ENCODE assay signal across 25 mouse cellular contexts in genomic region chr11:72695025-72695424, GRCm38 (mm10). TPM values are rescaled to one million over a fixed set of nuclear protein-coding genes. Genes with fewer than 3 reads are reported as not detected.
DNase-seq lines count a peak whose midpoint lies in the region; ATAC-seq and TF ChIP-seq lines count a peak whose summit lies in the region.
"Had no signal": no experiment of that assay in that cellular context is flagged by ENCODE, and none has a peak within 500 bp of the region (broad histone marks: within the 10 kb centered on the region; RNA-seq: fewer than 3 reads in every experiment).

No protein-coding gene starts in this region.

- no peak overlapping the region for H3K9ac ChIP-seq in liver, embryonic 15.5 days
- H3K9ac ChIP-seq in stomach, postnatal 0 days (ENCODE audit: low read length): no peak overlapping the region
- H3K9ac ChIP-seq: embryonic facial prominence, embryonic 13.5 days; hindbrain, embryonic 13.5 days had no signal

- ATAC-seq in erythroblast, adult 5-6 weeks (replicated peaks; ENCODE audit: low FRiP score, poor library complexity, severe bottlenecking): no peak
- ATAC-seq in G1E (ENCODE audit: extremely low read depth, insufficient number of reproducible peaks, low FRiP score, poor library complexity, severe bottlenecking): peak; percentile 71
- peak; percentile 25; the same call in 1 of the 2 replicates for ATAC-seq in liver, embryonic 15.5 days (ENCODE audit: insufficient read depth)
- ATAC-seq in stomach, postnatal 0 days (ENCODE audit: low FRiP score, low TSS enrichment): peak; percentile 38; the same call in 1 of the 2 replicates
- ATAC-seq in granulocyte monocyte progenitor cell, adult 5-6 weeks (replicated peaks; ENCODE audit: poor library complexity, severe bottlenecking): no peak
- ATAC-seq: activated CD4-positive, CD25-positive, alpha-beta regulatory T cell, adult 4 months; CD4-positive, CD25-positive, alpha-beta regulatory T cell, adult 4 months; forebrain, embryonic 14.5 days; hindbrain, postnatal 0 days; Patski had no signal

- TF ChIP-seq POLR2A in cerebellum, adult 2 months (IDR thresholded peaks at IDR 0.05; ENCODE audit: borderline replicate concordance, insufficient read depth, low read length): no peak

- TF ChIP-seq CTCF in G1E (IDR thresholded peaks at IDR 0.05; ENCODE audit: low read depth, low read length): no peak
- no peak for TF ChIP-seq CTCF in stomach, postnatal 0 days (IDR thresholded peaks at IDR 0.05; ENCODE audit: low read depth)
- no peak for TF ChIP-seq CTCF in cerebellum, adult 2 months (IDR thresholded peaks at IDR 0.05; ENCODE audit: borderline replicate concordance, insufficient read depth, low read depth, low read length)

- H3K4me2 ChIP-seq in liver, embryonic 15.5 days: peak overlapping the region; percentile 39
- no peak overlapping the region for H3K4me2 ChIP-seq in stomach, postnatal 0 days (replicated peaks; ENCODE audit: low read depth)
- H3K4me2 ChIP-seq: embryonic facial prominence, embryonic 13.5 days; hindbrain, embryonic 13.5 days had no signal

- DNase-seq in G1E (ENCODE audit: low spot score): no peak
- no peak for DNase-seq in stomach, postnatal 0 days (ENCODE audit: low spot score)
- DNase-seq in cerebellum, adult 2 months: no peak
- DNase-seq: adrenal gland, postnatal 14 days; B cell, adult 2 months; cerebellum, adult 11-12 months; cerebellum, adult 9-11 months; cerebellum, postnatal 36 days; gastrocnemius, postnatal 36 days; heart, adult 18-20 months; heart, postnatal 10 days; heart, postnatal 4 days had no signal

- no peaks in the 10 kb centered on the region for H3K27me3 ChIP-seq in erythroblast, embryonic 14.5 days (ENCODE audit: control insufficient read depth)
- H3K27me3 ChIP-seq in G1E (ENCODE audit: insufficient read depth, low read length): no peaks in the 10 kb centered on the region
- H3K27me3 ChIP-seq in liver, embryonic 15.5 days: no peaks in the 10 kb centered on the region
- H3K27me3 ChIP-seq in stomach, postnatal 0 days (ENCODE audit: control insufficient read depth, insufficient read depth, low read length): no peaks in the 10 kb centered on the region
- H3K27me3 ChIP-seq in cerebellum, adult 2 months (ENCODE audit: control insufficient read depth, insufficient read depth, low read length): no peaks in the 10 kb centered on the region
- H3K27me3 ChIP-seq: embryonic facial prominence, embryonic 13.5 days; hindbrain, embryonic 13.5 days; Patski had no signal

- 28% methylated on average over 3 of the region's 3 CpGs for WGBS in liver, embryonic 15.5 days (ENCODE audit: insufficient replicate concordance)
- 65% methylated on average over 3 of the region's 3 CpGs for WGBS in stomach, postnatal 0 days
- 90% methylated on average over 3 of the region's 3 CpGs for WGBS in cerebellum, adult 2 months

- H3K36me3 ChIP-seq in erythroblast, embryonic 14.5 days (ENCODE audit: control insufficient read depth): peaks cover 49% of the 10 kb centered on the region
- peaks cover 39% of the 10 kb centered on the region for H3K36me3 ChIP-seq in G1E (replicated peaks)
- H3K36me3 ChIP-seq in liver, embryonic 15.5 days (replicated peaks): peaks cover 7% of the 10 kb centered on the region; the same call in 1 of the 2 replicates
- H3K36me3 ChIP-seq in stomach, postnatal 0 days (ENCODE audit: control insufficient read depth, insufficient read depth, low read length): no peaks in the 10 kb centered on the region
- H3K36me3 ChIP-seq: embryonic facial prominence, embryonic 13.5 days had no signal

- peak overlapping the region; percentile 2 for H3K4me3 ChIP-seq in erythroblast, embryonic 14.5 days (replicated peaks)
- peak overlapping the region; percentile 29; the same call in 1 of the 2 replicates for H3K4me3 ChIP-seq in G1E (ENCODE audit: low read depth, low read length)
- H3K4me3 ChIP-seq in liver, embryonic 15.5 days (replicated peaks): no peak overlapping the region
- no peak overlapping the region for H3K4me3 ChIP-seq in stomach, postnatal 0 days (ENCODE audit: low read depth, low read length)
- H3K4me3 ChIP-seq in cerebellum, adult 2 months (replicated peaks; ENCODE audit: insufficient read depth, low read depth, low read length): no peak overlapping the region
- H3K4me3 ChIP-seq: embryonic facial prominence, embryonic 13.5 days; forebrain, embryonic 10.5 days; heart, embryonic 10.5 days; hindbrain, embryonic 13.5 days had no signal

- H3K9me3 ChIP-seq in erythroblast, embryonic 14.5 days (ENCODE audit: control insufficient read depth, low read length): no peaks in the 10 kb centered on the region
- 0 out of 2 replicates have a peak, but pooled peaks cover 3% of the 10 kb centered on the region for H3K9me3 ChIP-seq in G1E (replicated peaks)
- no peaks in the 10 kb centered on the region for H3K9me3 ChIP-seq in liver, embryonic 15.5 days (replicated peaks)
- no peaks in the 10 kb centered on the region for H3K9me3 ChIP-seq in stomach, postnatal 0 days (ENCODE audit: control insufficient read depth, low read length)
- H3K9me3 ChIP-seq: embryonic facial prominence, embryonic 13.5 days; forebrain, embryonic 10.5 days; heart, embryonic 10.5 days had no signal

- H3K27ac ChIP-seq in liver, embryonic 15.5 days (replicated peaks): 0 out of 2 replicates have a peak overlapping the region, but pooled peaks have one; percentile 12
- no peak overlapping the region for H3K27ac ChIP-seq in stomach, postnatal 0 days (replicated peaks)
- no peak overlapping the region for H3K27ac ChIP-seq in cerebellum, adult 2 months (ENCODE audit: insufficient read depth, low read length)
- H3K27ac ChIP-seq: embryonic facial prominence, embryonic 13.5 days; forebrain, embryonic 10.5 days; heart, embryonic 10.5 days; hindbrain, embryonic 13.5 days; hindbrain, postnatal 0 days had no signal

- TF ChIP-seq EP300 in stomach, postnatal 0 days (optimal IDR thresholded peaks at IDR 0.05): no peak

- peaks cover 66% of the 10 kb centered on the region for H3K4me1 ChIP-seq in erythroblast, embryonic 14.5 days (ENCODE audit: control insufficient read depth)
- peaks cover 73% of the 10 kb centered on the region for H3K4me1 ChIP-seq in G1E (ENCODE audit: insufficient read depth, low read depth, low read length)
- peaks cover 62% of the 10 kb centered on the region for H3K4me1 ChIP-seq in liver, embryonic 15.5 days (replicated peaks)
- H3K4me1 ChIP-seq in stomach, postnatal 0 days (replicated peaks; ENCODE audit: control insufficient read depth, insufficient read depth): peaks cover 5% of the 10 kb centered on the region; the same call in 1 of the 2 replicates
- peaks cover 6% of the 10 kb centered on the region for H3K4me1 ChIP-seq in cerebellum, adult 2 months (ENCODE audit: control insufficient read depth, insufficient read depth, low read length)

RNA-seq across cellular contexts. Expression of gene Ankfy1, which starts 5.2 kb away (rescaled TPM):
- 0.30 and 0.51 TPM in 2 replicates for polyA plus RNA-seq in erythroblast, embryonic 14.5 days (2012)
- 28.0 and 45.5 TPM in 2 replicates for total RNA-seq in erythroblast, adult 5-6 weeks (2015; ENCODE audit: low replicate concordance)
- total RNA-seq in erythroblast, adult 5-6 weeks (2017; ENCODE audit: low replicate concordance): 37.1 and 51.4 TPM in 2 replicates
- total RNA-seq in G1E (2014; fragmentation: Nextera tagmentation): 77.4 and 80.8 TPM in 2 replicates
- total RNA-seq in G1E (2017): 59.1 and 63.6 TPM in 2 replicates
- polyA plus RNA-seq in G1E (2012): 15.4 and 26.5 TPM in 2 replicates
- polyA plus RNA-seq in liver, embryonic 15.5 days (2015; fragmentation: Nextera tagmentation; extraction: Ambion mirVana): 10.6 and 10.9 TPM in 2 replicates
- polyA plus RNA-seq in stomach, postnatal 0 days (2015; fragmentation: Nextera tagmentation; extraction: Ambion mirVana): 7.7 and 8.4 TPM in 2 replicates
- 26.9 and 28.1 TPM in 2 replicates for polyA plus RNA-seq in cerebellum, adult 2 months (2012; rRNA removed)
- total RNA-seq in granulocyte monocyte progenitor cell, adult 5-6 weeks (2014; fragmentation: Nextera tagmentation): 31.9 and 34.3 TPM in 2 replicates
- total RNA-seq in granulocyte monocyte progenitor cell, adult 5-6 weeks (2017): 34.9 and 36.0 TPM in 2 replicates

Comparison
In these comparisons a context has a peak if more than half of its experiments do, and no peak if none do; other contexts are left out.
1. H3K4me3 ChIP-seq: peak in erythroblast, embryonic 14.5 days (single experiment) and G1E (single experiment); none in liver, embryonic 15.5 days (single experiment), stomach, postnatal 0 days (single experiment) and cerebellum, adult 2 months (single experiment).
2. ATAC-seq: peak in G1E (single experiment), liver, embryonic 15.5 days (single experiment) and stomach, postnatal 0 days (single experiment); none in erythroblast, adult 5-6 weeks (single experiment) and granulocyte monocyte progenitor cell, adult 5-6 weeks (single experiment).